Mouse (Mus musculus) cerebellum, postnatal 25 days (tissue): ENCODE results near the gene Pdia3.
"Not testable (repeated sequence)": the region's sequence is repeated elsewhere in the genome, so short reads cannot be mapped to it uniquely, and the experiment has no call there.

ENCODE experiments used
- DNase-seq, 2 experiments: peaks; one replicate each; pipeline ENCODE4 v3.0.0; 2021; ENCODE audit warnings: mixed read lengths in 2 of 2

Gene Pdia3

DNA sequence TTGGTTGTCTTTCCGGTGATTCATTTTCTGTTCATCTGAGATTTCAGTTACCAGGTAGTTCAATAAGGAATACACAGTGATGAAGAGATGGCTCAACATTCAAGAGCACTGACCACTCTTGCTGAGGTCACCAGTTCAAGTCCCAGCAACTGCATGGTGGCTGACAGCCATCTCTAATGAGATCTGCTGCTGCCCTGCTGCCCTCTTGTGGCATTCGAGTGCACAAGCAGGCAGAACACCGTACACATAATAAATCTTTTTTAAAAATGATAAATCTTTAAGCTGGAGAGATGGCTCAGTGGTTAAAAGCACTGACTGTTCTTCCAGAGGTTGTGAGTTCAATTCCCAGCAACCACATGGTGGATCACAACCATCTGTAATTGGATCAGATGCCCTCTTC lies 66.9 kb downstream of the Pdia3 start:
- peak in 1 of 2 experiments; percentile 16 for DNase-seq

DNA sequence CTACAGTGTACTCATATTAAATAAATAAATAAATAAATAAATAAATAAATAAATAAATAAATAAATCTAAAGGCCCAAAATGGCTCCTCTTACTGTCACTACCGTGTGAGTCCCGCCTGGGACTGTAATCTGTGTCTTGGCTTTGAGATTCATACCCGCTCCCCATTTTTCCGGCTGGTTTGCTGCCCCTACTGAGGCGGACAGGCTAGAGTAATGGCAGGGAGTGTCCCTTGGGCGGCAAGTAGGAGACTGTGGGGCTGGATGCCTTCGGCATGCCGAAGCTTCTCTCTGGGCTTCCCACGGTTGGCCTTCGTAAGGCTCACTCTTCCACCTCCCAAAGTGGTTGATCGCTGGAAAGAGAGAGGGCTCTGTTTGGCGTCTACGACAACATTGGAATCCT lies 67.3 kb downstream of the Pdia3 start:
- not testable (repeated sequence) for DNase-seq

DNA sequence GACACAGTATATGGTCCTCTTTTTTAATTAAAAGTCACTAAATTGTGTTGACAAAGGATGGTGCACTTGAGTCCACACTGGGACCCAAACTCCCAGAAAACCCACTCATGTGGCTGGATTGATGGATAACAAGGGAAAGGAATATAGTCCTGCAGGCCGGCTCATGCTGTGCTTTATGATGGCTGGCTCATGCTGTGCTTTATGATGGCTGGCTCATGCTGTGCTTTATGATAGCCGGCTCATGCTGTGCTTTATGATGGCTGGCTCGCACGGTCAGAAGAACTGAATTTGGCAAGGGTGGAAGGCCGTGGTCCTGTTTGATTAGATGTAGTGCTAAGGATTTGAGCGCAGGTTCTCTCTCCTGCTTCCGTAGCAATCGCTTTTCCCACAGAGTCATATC lies 70.0 kb downstream of the Pdia3 start:
- DNase-seq, result no peak

DNA sequence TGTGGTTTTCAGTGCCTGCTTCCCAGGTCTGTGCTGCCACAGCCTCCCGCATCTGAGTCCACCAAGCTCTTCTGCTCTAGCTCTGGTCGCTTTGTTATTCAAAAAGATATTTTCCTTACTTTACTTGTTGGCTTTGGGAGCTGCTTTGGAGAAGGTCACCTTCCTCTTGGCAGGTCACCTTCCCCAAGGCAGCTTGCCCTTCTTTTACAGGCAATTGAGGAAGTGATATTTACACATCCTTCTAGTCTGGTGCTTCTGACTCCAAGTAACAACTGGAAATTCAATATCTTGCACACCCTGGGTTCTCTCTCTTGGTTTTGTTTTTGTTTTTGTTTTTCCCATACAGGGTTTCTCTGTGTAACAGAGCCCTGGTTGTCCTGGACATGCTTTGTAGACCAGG lies 70.8 kb downstream of the Pdia3 start:
- DNase-seq, result not testable (repeated sequence)
